Mouse (Mus musculus) brain, embryonic 14.5 days (tissue): ENCODE data around the gene Dse. TPM values are rescaled to one million over a fixed set of nuclear protein-coding genes. Genes with fewer than 3 reads are reported as not detected.

Experiments
- DNase-seq: peaks from one replicate; pipeline ENCODE4 v3.0.0-alpha.2; 2011; ENCODE audit warnings: low read depth
- CTCF ChIP-seq: fragments of 200-500 bp; IDR thresholded peaks from 2 replicates; pipeline ENCODE4 v1.5.1; 2012; ENCODE audit warnings: inconsistent platforms, mild to moderate bottlenecking, moderate library complexity, borderline replicate concordance; ENCODE audit not compliant: insufficient read depth, insufficient read length; ENCODE audit errors: extremely low read depth
- POLR2A ChIP-seq: fragments of 200-500 bp; IDR thresholded peaks from 2 replicates; pipeline ENCODE4 v1.6.1; 2012; ENCODE audit warnings: mild to moderate bottlenecking, inconsistent platforms, borderline replicate concordance; ENCODE audit not compliant: poor library complexity, insufficient read depth, insufficient read length, severe bottlenecking; ENCODE audit errors: extremely low read depth
- polyA plus RNA-seq: library from polyadenylated mRNA; depleted of rRNA; stranded (reverse); fragments of >200 nt; gene quantifications from 2 replicates; pipeline ENCODE4 v1.2.3, GENCODE M21; 2012

Gene Dse
- polyA plus RNA-seq, 1 experiment = 7.6 TPM

- TF ChIP-seq CTCF = no peak
- TF ChIP-seq POLR2A = no peak
- DNase-seq = no peak
Measured at GRCm38 (mm10) chr10:34194957-34195356, 12.6 kb downstream of the Dse start.

- no peak for DNase-seq
- TF ChIP-seq CTCF = no peak
- TF ChIP-seq POLR2A = no peak
Measured at GRCm38 (mm10) chr10:34194503-34194902, 13.0 kb downstream of the Dse start.

- no peak for TF ChIP-seq POLR2A
- TF ChIP-seq CTCF = no peak
- no peak for DNase-seq
Measured at GRCm38 (mm10) chr10:34186571-34187260, 20.8 kb downstream of the Dse start.

- no peak for DNase-seq
- TF ChIP-seq POLR2A = no peak
- no peak for TF ChIP-seq CTCF
Measured at GRCm38 (mm10) chr10:34185556-34185955, 22.0 kb downstream of the Dse start.

- no peak for TF ChIP-seq POLR2A
- TF ChIP-seq CTCF = no peak
- no peak for DNase-seq
Measured at GRCm38 (mm10) chr10:34184956-34185355, 22.6 kb downstream of the Dse start.

- peak; percentile 47 for DNase-seq
- no peak for TF ChIP-seq POLR2A
- no peak for TF ChIP-seq CTCF
Measured at GRCm38 (mm10) chr10:34183731-34184130, 23.8 kb downstream of the Dse start.

- TF ChIP-seq POLR2A (no peak), CTCF (no peak)
- DNase-seq = peak; percentile 12
Measured at GRCm38 (mm10) chr10:34175870-34176606, 31.5 kb downstream of the Dse start.

GRCm38 (mm10) chr10:34172663-34173282 is 34.7 kb downstream of the Dse start:
- TF ChIP-seq CTCF (no peak), POLR2A (no peak)
- DNase-seq = no peak

- TF ChIP-seq POLR2A (no peak), CTCF (no peak)
- no peak for DNase-seq
Measured at GRCm38 (mm10) chr10:34171660-34172059, 35.9 kb downstream of the Dse start.

GRCm38 (mm10) chr10:34171191-34171590 is 36.3 kb downstream of the Dse start:
- no peak for DNase-seq
- TF ChIP-seq CTCF (no peak), POLR2A (no peak)

GRCm38 (mm10) chr10:34166971-34167370 is 40.5 kb downstream of the Dse start:
- no peak for DNase-seq
- TF ChIP-seq POLR2A (no peak), CTCF (no peak)
